Mouse (Mus musculus) CH12.LX (cell line): Measurements from ENCODE around the gene Hist1h1t. TPM values are rescaled to one million over a fixed set of nuclear protein-coding genes. Genes with fewer than 3 reads are reported as not detected.

Experiments used
- DNase-seq: peaks from one replicate; pipeline ENCODE4 v3.0.0-alpha.2; 2013; ENCODE audit errors: extremely low read depth
- H3K27ac ChIP-seq: 2 replicates; pipeline ENCODE4 v1.5.1; 2012; ENCODE audit warnings: low read depth, mild to moderate bottlenecking, control low read depth, moderate library complexity; ENCODE audit not compliant: insufficient read depth
- H3K27me3 ChIP-seq: replicated peaks from 2 replicates; pipeline ENCODE3; 2012; ENCODE audit warnings: inconsistent platforms
- H3K36me3 ChIP-seq, 2 experiments: replicated peaks in 1 of 2; 2 replicates each; pipeline versions ENCODE3 to v1.6.1; 2012; ENCODE audit warnings: inconsistent platforms in 1 of 2, low read length in 1 of 2, mild to moderate bottlenecking in 1 of 2, mixed read lengths in 1 of 2, moderate library complexity in 1 of 2; ENCODE audit not compliant: control insufficient read depth in 1 of 2, insufficient read depth in 1 of 2
- H3K4me1 ChIP-seq, 2 experiments: 2 replicates each; pipeline ENCODE4 v1.6.1; 2012; ENCODE audit warnings: inconsistent platforms in 1 of 2, moderate library complexity in 1 of 2; ENCODE audit not compliant: insufficient read depth in 2 of 2, control insufficient read depth in 1 of 2
- H3K4me2 ChIP-seq: 2 replicates; pipeline ENCODE4 v1.6.1; 2012; ENCODE audit warnings: low read depth, mild to moderate bottlenecking, control low read depth; ENCODE audit not compliant: poor library complexity, insufficient read depth, severe bottlenecking
- H3K4me3 ChIP-seq, 3 experiments: fragments of 150-350 bp in 1 of 3; sonication (generic) in 1 of 3; replicated peaks in 1 of 3; 2 replicates each; pipeline versions ENCODE3 to v1.5.1; 2011 to 2012; ENCODE audit warnings: low read depth in 2 of 3, low read length in 2 of 3, mild to moderate bottlenecking in 2 of 3, moderate library complexity in 2 of 3, control low read depth in 1 of 3, improper control_type of control experiment in 1 of 3, inconsistent platforms in 1 of 3, mixed read lengths in 1 of 3; ENCODE audit not compliant: poor library complexity in 1 of 3
- H3K79me2 ChIP-seq: replicated peaks from 2 replicates; pipeline ENCODE4 v1.6.1; 2012; ENCODE audit warnings: mild to moderate bottlenecking, moderate library complexity; ENCODE audit not compliant: control insufficient read depth, poor library complexity, insufficient read depth, severe bottlenecking; ENCODE audit errors: extremely low read depth
- H3K9ac ChIP-seq: 2 replicates; pipeline ENCODE4 v1.6.1; 2012; ENCODE audit warnings: low read depth, mild to moderate bottlenecking, control low read depth, moderate library complexity; ENCODE audit not compliant: insufficient read depth
- H3K9me3 ChIP-seq: replicated peaks from 2 replicates; pipeline ENCODE3; 2012; ENCODE audit warnings: low read length, inconsistent platforms, mixed read lengths
- BHLHE40 ChIP-seq: IDR thresholded peaks from 2 replicates; pipeline ENCODE4 v1.6.1; 2011; ENCODE audit warnings: mild to moderate bottlenecking, low read depth, low read length, improper control_type of control experiment
- CHD1 ChIP-seq: IDR thresholded peaks from 2 replicates; pipeline ENCODE4 v1.6.1; 2012; ENCODE audit warnings: low read depth, low read length, improper control_type of control experiment, inconsistent platforms
- CTCF ChIP-seq, 2 experiments: IDR thresholded peaks in 1 of 2; conservative IDR thresholded peaks in 1 of 2; 2 replicates each; pipeline ENCODE4 v1.5.1; 2011 to 2012; ENCODE audit warnings: low read depth in 2 of 2, low read length in 2 of 2, improper control_type of control experiment in 1 of 2, inconsistent platforms in 1 of 2, mild to moderate bottlenecking in 1 of 2, moderate library complexity in 1 of 2
- E2F4 ChIP-seq: IDR thresholded peaks from 2 replicates; pipeline ENCODE4 v1.6.1; 2011; ENCODE audit warnings: low read depth, low read length, improper control_type of control experiment; ENCODE audit not compliant: insufficient replicate concordance
- EP300 ChIP-seq: IDR thresholded peaks from 2 replicates; pipeline ENCODE4 v1.6.1; 2011; ENCODE audit warnings: low read length, improper control_type of control experiment
- GABPA ChIP-seq: IDR thresholded peaks from 2 replicates; pipeline ENCODE4 v1.6.1; 2012; ENCODE audit warnings: low read depth, low read length, improper control_type of control experiment, inconsistent platforms; ENCODE audit not compliant: insufficient replicate concordance
- IRF4 ChIP-seq: IDR thresholded peaks from 2 replicates; pipeline ENCODE4 v1.6.1; 2014; ENCODE audit warnings: low read depth, mild to moderate bottlenecking, inconsistent platforms, low read length, improper control_type of control experiment
- JUN ChIP-seq: IDR thresholded peaks from 2 replicates; pipeline ENCODE4 v1.6.1; 2011; ENCODE audit warnings: low read depth, mild to moderate bottlenecking, low read length, improper control_type of control experiment, moderate library complexity; ENCODE audit not compliant: insufficient read depth
- JUND ChIP-seq: conservative IDR thresholded peaks from 2 replicates; pipeline ENCODE4 v1.6.1; 2011; ENCODE audit warnings: low read depth, low read length, improper control_type of control experiment
- MAFK ChIP-seq: IDR thresholded peaks from 2 replicates; pipeline ENCODE4 v1.6.1; 2011; ENCODE audit warnings: low read length, improper control_type of control experiment; ENCODE audit not compliant: insufficient replicate concordance
- MAX ChIP-seq: IDR thresholded peaks from 2 replicates; pipeline ENCODE4 v1.6.1; 2011; ENCODE audit warnings: low read length, improper control_type of control experiment
- MAZ ChIP-seq: IDR thresholded peaks from 2 replicates; pipeline ENCODE4 v1.6.1; 2012; ENCODE audit warnings: low read depth, mild to moderate bottlenecking, inconsistent platforms, low read length, improper control_type of control experiment, moderate library complexity
- MXI1 ChIP-seq: IDR thresholded peaks from 2 replicates; pipeline ENCODE4 v1.6.1; 2011; ENCODE audit warnings: mild to moderate bottlenecking, low read depth, low read length, improper control_type of control experiment
- MYC ChIP-seq: IDR thresholded peaks from 2 replicates; pipeline ENCODE4 v1.6.1; 2011; ENCODE audit warnings: low read depth, mild to moderate bottlenecking, improper control_type of control experiment, low read length
- NRF1 ChIP-seq: IDR thresholded peaks from 2 replicates; pipeline ENCODE4 v1.6.1; 2014; ENCODE audit warnings: low read depth, mild to moderate bottlenecking, inconsistent platforms, low read length, improper control_type of control experiment, moderate library complexity
- PAX5 ChIP-seq: IDR thresholded peaks from 2 replicates; pipeline ENCODE4 v1.6.1; 2012; ENCODE audit warnings: low read length, inconsistent platforms, mixed read lengths
- POLR2A ChIP-seq: IDR thresholded peaks from 2 replicates; pipeline ENCODE4 v1.6.1; 2011; ENCODE audit warnings: low read depth, mild to moderate bottlenecking, improper control_type of control experiment, low read length
- POLR2AphosphoS2 ChIP-seq: IDR thresholded peaks from 2 replicates; pipeline ENCODE4 v1.6.1; 2011; ENCODE audit warnings: low read depth, low read length, improper control_type of control experiment
- RAD21 ChIP-seq: IDR thresholded peaks from 2 replicates; pipeline ENCODE4 v1.6.1; 2011; ENCODE audit warnings: low read depth, mild to moderate bottlenecking, low read length, improper control_type of control experiment, moderate library complexity
- RCOR1 ChIP-seq: conservative IDR thresholded peaks from 2 replicates; pipeline ENCODE4 v1.6.1; 2012; ENCODE audit warnings: low read depth, mild to moderate bottlenecking, inconsistent platforms, low read length, improper control_type of control experiment
- SMC3 ChIP-seq: IDR thresholded peaks from 2 replicates; pipeline ENCODE4 v1.6.1; 2011; ENCODE audit warnings: low read depth, low read length, improper control_type of control experiment
- TBP ChIP-seq: conservative IDR thresholded peaks from 2 replicates; pipeline ENCODE4 v1.6.1; 2011; ENCODE audit warnings: low read depth, low read length, improper control_type of control experiment
- TCF12 ChIP-seq: IDR thresholded peaks from 2 replicates; pipeline ENCODE4 v1.6.1; 2014; ENCODE audit warnings: low read depth, mild to moderate bottlenecking, inconsistent platforms, low read length, improper control_type of control experiment
- UBTF ChIP-seq: IDR thresholded peaks from 2 replicates; pipeline ENCODE4 v1.6.1; 2012; ENCODE audit warnings: low read depth, mild to moderate bottlenecking, inconsistent platforms, low read length, improper control_type of control experiment, moderate library complexity
- USF1 ChIP-seq: IDR thresholded peaks from 2 replicates; pipeline ENCODE4 v1.6.1; 2014; ENCODE audit warnings: low read depth, mild to moderate bottlenecking, inconsistent platforms, low read length, improper control_type of control experiment
- ZKSCAN1 ChIP-seq: IDR thresholded peaks from 2 replicates; pipeline ENCODE4 v1.6.1; 2012; ENCODE audit warnings: low read depth, inconsistent platforms, low read length, improper control_type of control experiment, borderline replicate concordance
- ZMIZ1 ChIP-seq: IDR thresholded peaks from 2 replicates; pipeline ENCODE4 v1.6.1; 2012; ENCODE audit warnings: low read depth, mild to moderate bottlenecking, inconsistent platforms, low read length, improper control_type of control experiment
- ZNF384 ChIP-seq: IDR thresholded peaks from 2 replicates; pipeline ENCODE4 v1.6.1; 2012; ENCODE audit warnings: low read depth, low read length, improper control_type of control experiment, inconsistent platforms
- dilution Hi-C: fragments of 300-500 bp; cut with MboI; formaldehyde crosslinking; loops from 2 replicates; pipeline ENCODE4 v1.14.3; 2020; ENCODE audit warnings: low sequenced_read_pairs; ENCODE audit not compliant: extremely low pct_unique_long_range_greater_than_20kb, extremely low pct_ligation_motif_present
- in situ Hi-C: fragments of 300-500 bp; cut with MboI; formaldehyde crosslinking; loops from 3 replicates; pipeline ENCODE4 v1.14.3; 2019; ENCODE audit warnings: low sequenced_read_pairs, low pct_ligation_motif_present, low pct_unique_long_range_greater_than_20kb, mixed read lengths
- polyA plus RNA-seq: library from polyadenylated mRNA; unstranded; fragments of >175 nt; gene quantifications from 2 replicates; pipeline ENCODE4 v1.2.1, GENCODE M21; 2012; ENCODE audit warnings: low read depth; ENCODE audit not compliant: insufficient read length
- total RNA-seq, 2 experiments: library from RNA; depleted of rRNA; stranded (reverse); fragments of 300-350 nt in 1 of 2; fragments of >200 nt in 1 of 2; gene quantifications; 2 replicates each; pipeline ENCODE4 v1.2.3; 2012 to 2014

The Hist1h1t gene
- total and polyA plus RNA-seq, 3 experiments = 0.38 TPM; not detected in 2

DNA sequence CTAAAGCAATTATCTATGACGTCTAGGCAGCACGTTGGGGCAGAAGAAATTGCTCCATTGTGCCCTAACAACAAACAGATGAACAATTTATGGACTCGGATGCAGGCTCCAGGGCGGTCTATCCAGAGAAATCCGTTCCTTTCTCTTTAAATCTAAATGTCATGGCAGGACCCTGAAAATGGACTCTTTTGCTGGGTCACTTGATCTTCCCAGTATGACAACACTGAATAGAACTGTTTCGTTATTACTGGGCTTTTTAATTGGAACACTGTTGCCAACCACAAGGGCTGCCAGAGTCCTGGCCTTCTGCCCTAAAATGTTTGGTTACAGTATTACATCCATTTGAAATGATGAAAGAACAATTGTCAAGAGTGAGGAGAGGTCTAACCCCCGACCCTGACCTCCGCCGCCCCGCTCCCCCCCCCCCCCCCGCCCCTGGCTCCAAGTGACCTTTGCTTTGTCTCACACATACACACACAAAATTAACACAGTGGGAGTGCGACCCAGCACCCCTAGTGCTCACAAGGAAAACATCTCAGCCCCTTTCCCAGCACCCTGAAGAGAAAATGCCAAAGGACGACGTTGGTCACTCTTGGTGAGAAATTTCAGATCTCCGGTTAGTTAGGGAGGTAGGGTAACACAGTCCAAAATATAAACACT lies 14.2 kb downstream of the Hist1h1t start:
- dilution Hi-C loops = no loop called here

DNA sequence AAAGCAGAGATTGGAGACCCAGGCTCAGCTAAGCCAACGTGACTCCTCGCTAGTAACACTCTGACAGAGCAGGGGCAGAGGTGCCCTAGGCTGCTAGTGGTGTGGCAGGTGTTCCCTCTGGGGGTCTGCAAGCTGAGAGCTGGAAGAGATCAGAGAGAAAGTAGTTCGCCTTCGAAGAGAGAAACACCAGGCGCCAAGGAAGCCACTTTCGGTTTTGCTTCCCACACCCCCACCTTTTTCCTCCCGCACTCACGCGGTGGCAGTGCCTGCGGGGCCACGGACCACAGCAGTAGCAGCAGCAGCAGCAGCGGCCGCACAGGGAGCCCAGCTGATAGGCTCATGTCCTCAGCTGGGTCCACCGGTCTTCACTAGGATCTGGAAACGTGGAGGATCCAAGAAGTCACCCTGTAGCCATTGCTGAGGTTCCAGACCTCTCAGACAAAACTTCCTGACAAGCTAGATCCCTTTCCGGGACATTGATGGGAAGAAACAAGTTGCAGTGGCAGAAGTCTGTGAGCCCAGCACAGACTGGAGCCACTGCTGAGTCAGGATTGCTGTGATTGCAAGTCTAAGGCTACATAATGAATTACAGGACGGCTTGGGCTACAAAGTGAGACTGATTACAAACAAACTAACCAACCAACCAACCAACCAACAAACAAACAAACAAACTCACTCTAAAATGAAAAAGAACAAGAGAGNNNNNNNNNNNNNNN lies 14.9 kb downstream of the Hist1h1t start, which contains the start of gene Hfe:
Gene Hfe (minus strand): TSS at position 481 of the 716 bp plus-strand sequence.
- in situ Hi-C loops = no loop called here
- H3K79me2 ChIP-seq = no peaks in the 10 kb centered on the region
- DNase-seq = peak; percentile 37

More for the DNA sequence above, 14.2 kb downstream of the Hist1h1t start:
- peak overlapping the region; percentile 41 for H3K4me2 ChIP-seq
- no peaks in the 10 kb centered on the region for H3K36me3 ChIP-seq
- H3K27ac ChIP-seq = no peak overlapping the region
- H3K27me3 ChIP-seq = no peaks in the 10 kb centered on the region
- H3K4me1 ChIP-seq = peaks cover 15 to 48% of the 10 kb centered on the region in 2 experiments
- in situ Hi-C loops = no loop called here
- H3K9me3 ChIP-seq = no peaks in the 10 kb centered on the region
- no peaks in the 10 kb centered on the region for H3K79me2 ChIP-seq
- no peak for TF ChIP-seq CTCF (conservative IDR thresholded peaks at IDR 0.05 in 1 of 2, IDR thresholded peaks at IDR 0.05 in 1 of 2; ENCODE audit: low read depth in 2 of 2, low read length in 2 of 2)
- TF ChIP-seq MAZ = 0 out of 2 replicates have a peak, but pooled peaks have one; percentile 14
- H3K4me3 ChIP-seq = peak overlapping the region; percentile 40 to 54 (median 42)
- H3K9ac ChIP-seq = peak overlapping the region; percentile 56
- no peak for DNase-seq

GRCm38 (mm10) chr13:23716261-23717042 lies 20.8 kb downstream of the Hist1h1t start:
- dilution Hi-C loops = no loop called here
- DNase-seq = no peak
- peaks cover 0 to 3% of the 10 kb centered on the region in 2 experiments; a peak in 1 of 4 replicates for H3K4me1 ChIP-seq
- H3K4me3 ChIP-seq = no peak overlapping the region
- H3K79me2 ChIP-seq = no peaks in the 10 kb centered on the region
- no peak overlapping the region for H3K4me2 ChIP-seq
- no peaks in the 10 kb centered on the region for H3K27me3 ChIP-seq
- H3K9ac ChIP-seq = no peak overlapping the region
- no peaks in the 10 kb centered on the region for H3K9me3 ChIP-seq
- H3K27ac ChIP-seq = no peak overlapping the region
- in situ Hi-C loops = no loop called here
- no peaks in the 10 kb centered on the region for H3K36me3 ChIP-seq
- no peak for TF ChIP-seq RAD21
- no peak for TF ChIP-seq E2F4
- no peak for TF ChIP-seq MXI1
- TF ChIP-seq NRF1 = no peak
- no peak for TF ChIP-seq JUND
- no peak for TF ChIP-seq MAFK
- no peak for TF ChIP-seq RCOR1
- TF ChIP-seq GABPA = no peak
- no peak for TF ChIP-seq IRF4
- TF ChIP-seq ZKSCAN1 = no peak
- TF ChIP-seq TBP = no peak
- no peak for TF ChIP-seq MAX
- no peak for TF ChIP-seq EP300
- TF ChIP-seq ZMIZ1 = no peak
- no peak for TF ChIP-seq SMC3

More for the DNA sequence above, 14.9 kb downstream of the Hist1h1t start, which contains the start of gene Hfe:
- Histone ChIP-seq H3K4me2 (peak within 1 kb of the TSS; percentile 41), H3K36me3 (no peaks in the 10 kb centered on the region), H3K27me3 (no peaks in the 10 kb centered on the region), H3K4me3 (peak within 1 kb of the TSS; percentile 40 to 54 (median 42)), H3K27ac (no peak within 1 kb of the TSS), H3K9me3 (no peaks in the 10 kb centered on the region), H3K4me1 (peaks cover 15 to 41% of the 10 kb centered on the region in 2 experiments), H3K9ac (peak within 1 kb of the TSS; percentile 56)
- TF ChIP-seq POLR2AphosphoS2 (no peak), UBTF (no peak), USF1 (no peak), PAX5 (no peak), JUN (no peak), TCF12 (no peak), CHD1 (no peak), MAZ (no peak), BHLHE40 (no peak), MYC (no peak), POLR2A (no peak), ZNF384 (no peak)
- dilution Hi-C loops = no loop called here
